Mouse (Mus musculus) frontal cortex, postnatal 25 days (tissue): Measurements from ENCODE around the gene Gm3149.
"Not testable (repeated sequence)": the region's sequence is repeated elsewhere in the genome, so short reads cannot be mapped to it uniquely, and the experiment has no call there.

ENCODE experiments used
- DNase-seq, 2 experiments: peaks; one replicate each; pipeline ENCODE4 v3.0.0; 2022; ENCODE audit warnings: low spot score in 2 of 2

Gm3149 gene

GRCm38 (mm10) chr14:4316983-4317382, at the start of gene Gm3149:
Gene Gm3149 (plus strand): TSS chr14:4317283.
- DNase-seq = not testable (repeated sequence)

DNA sequence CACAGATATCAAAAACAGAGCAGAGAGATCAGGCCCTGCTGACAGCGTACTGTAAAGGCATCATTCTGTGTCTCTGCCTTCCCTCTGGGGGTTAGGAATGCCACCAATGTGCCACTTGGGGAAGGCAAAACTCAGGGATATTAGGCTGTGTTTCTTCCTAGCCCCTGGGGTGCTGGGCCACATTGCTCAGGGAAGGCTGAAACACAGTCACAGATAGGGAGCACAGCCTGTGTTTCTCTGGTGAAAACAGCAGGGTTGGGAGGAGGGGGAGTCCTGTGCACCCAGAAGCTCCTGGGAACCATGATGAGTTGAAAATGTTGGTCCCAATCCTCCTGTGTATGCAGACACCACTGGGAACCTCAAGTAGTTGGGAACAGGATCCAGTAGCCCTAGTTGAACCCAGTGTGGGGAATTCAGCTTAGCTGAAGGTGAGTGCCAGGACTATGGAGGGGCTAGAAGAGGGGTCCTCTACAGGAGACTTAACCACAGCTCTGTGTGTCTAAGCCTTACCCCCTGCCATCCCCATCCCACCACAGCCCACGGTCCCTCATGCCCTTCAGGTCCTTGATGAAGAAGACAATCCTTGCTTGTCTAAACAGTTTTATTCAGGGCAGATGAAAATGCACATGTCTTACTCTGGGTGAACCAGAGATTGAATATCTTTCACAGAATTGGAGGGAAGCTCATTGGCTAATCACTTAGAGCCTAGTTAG, 47.7 kb upstream of the Gm3149 start:
- DNase-seq = not testable (repeated sequence)

- DNase-seq = not testable (repeated sequence)
These were observed 37.3 kb upstream of the Gm3149 start for GRCm38 (mm10) chr14:4279828-4280227.

- DNase-seq = not testable (repeated sequence)
These were observed 17.5 kb downstream of the Gm3149 start, which contains the start of gene 2610042L04Rik for GRCm38 (mm10) chr14:4334476-4335080. Gene 2610042L04Rik (plus strand): TSS chr14:4334763.

DNA sequence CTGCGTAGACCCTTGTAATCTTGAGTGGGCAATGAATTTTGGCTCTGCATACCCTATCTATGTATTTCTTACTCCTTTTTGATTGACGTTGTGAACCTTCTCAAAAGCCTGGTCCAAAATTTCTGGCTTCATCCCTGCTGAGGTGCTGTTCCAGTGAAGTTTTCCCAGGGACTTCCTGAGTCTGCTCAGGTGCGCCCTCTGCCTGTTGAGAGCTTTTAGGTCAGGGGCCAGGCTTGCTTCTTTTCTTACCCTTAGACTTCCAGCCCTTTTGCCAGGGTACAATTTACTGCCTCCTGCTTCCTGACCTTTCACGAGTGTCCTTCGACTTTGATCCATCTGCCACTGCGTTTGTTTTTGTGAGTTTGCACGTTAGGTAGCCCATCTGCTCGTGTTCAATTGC, 18.4 kb downstream of the Gm3149 start:
- DNase-seq = not testable (repeated sequence)

GRCm38 (mm10) chr14:4368991-4369390, 51.9 kb downstream of the Gm3149 start:
- DNase-seq = not testable (repeated sequence)

GRCm38 (mm10) chr14:4369691-4370090, 52.6 kb downstream of the Gm3149 start:
- DNase-seq = not testable (repeated sequence)
